Mouse (Mus musculus): ENCODE measurements around the gene Adam30. TPM values are rescaled to one million over a fixed set of nuclear protein-coding genes. Genes with fewer than 3 reads are reported as not detected.

Adam30 gene
- 0.25 TPM for polyA plus RNA-seq (2015; fragmentation: Illumina TruSeq; extraction: RNeasy Lipid Tissue Mini Kit (QIAGEN cat#74804); ENCODE audit: insufficient read depth, low replicate concordance)

DNA sequence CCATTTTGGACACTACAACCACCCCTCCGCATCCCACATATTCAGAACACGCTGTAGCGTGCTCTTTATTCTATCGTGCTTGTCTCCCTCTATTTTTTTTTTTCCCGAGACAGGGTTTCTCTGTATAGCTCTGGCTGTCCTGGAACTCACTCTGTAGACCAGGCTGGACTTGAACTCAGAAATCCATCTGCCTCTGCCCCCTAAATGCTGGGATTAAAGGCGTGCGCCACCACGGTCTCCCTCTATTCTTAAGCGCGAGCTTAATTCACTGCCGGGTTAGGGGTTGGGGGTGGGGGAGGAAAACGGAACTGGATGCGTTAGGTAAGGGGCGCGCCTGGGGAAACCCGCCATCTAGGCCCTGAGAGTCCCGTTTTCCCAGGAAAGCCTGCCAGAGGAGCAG is at the start of gene Adam30:
Gene Adam30 (plus strand): TSS at position 301 of the 400 bp plus-strand sequence.

Other genes with a start within 250 kb of the Adam30 start
- gene Notch2, start 147.1 kb upstream of the Adam30 start, polyA plus RNA-seq (2015; fragmentation: Illumina TruSeq; extraction: RNeasy Lipid Tissue Mini Kit (QIAGEN cat#74804); ENCODE audit: insufficient read depth, low replicate concordance): 55.2 TPM
- gene Reg4, start 61.5 kb downstream of the Adam30 start, polyA plus RNA-seq (2015; fragmentation: Illumina TruSeq; extraction: RNeasy Lipid Tissue Mini Kit (QIAGEN cat#74804); ENCODE audit: insufficient read depth, low replicate concordance): not detected
- gene Hmgcs2, start 119.8 kb downstream of the Adam30 start, polyA plus RNA-seq (2015; fragmentation: Illumina TruSeq; extraction: RNeasy Lipid Tissue Mini Kit (QIAGEN cat#74804); ENCODE audit: insufficient read depth, low replicate concordance): 39.3 TPM
- 27.4 TPM for gene Phgdh, start 179.4 kb downstream of the Adam30 start, polyA plus RNA-seq (2015; fragmentation: Illumina TruSeq; extraction: RNeasy Lipid Tissue Mini Kit (QIAGEN cat#74804); ENCODE audit: insufficient read depth, low replicate concordance)
- 1.3 TPM for gene Zfp697, start 221.8 kb downstream of the Adam30 start, polyA plus RNA-seq (2015; fragmentation: Illumina TruSeq; extraction: RNeasy Lipid Tissue Mini Kit (QIAGEN cat#74804); ENCODE audit: insufficient read depth, low replicate concordance)